Mouse (Mus musculus): ENCODE results near the gene Tgfbr3. TPM values are rescaled to one million over a fixed set of nuclear protein-coding genes. Genes with fewer than 3 reads are reported as not detected.

Tgfbr3 gene
- polyA plus RNA-seq, 1 experiment, result not detected

- Histone ChIP-seq H3K27ac (ENCODE audit: insufficient read depth, low read depth, low read length) (no peak overlapping the region), H3K4me1 (ENCODE audit: control insufficient read depth, insufficient read depth, low read length) (peaks cover 9% of the 10 kb centered on the region), H3K4me3 (ENCODE audit: insufficient read depth, low read depth, low read length) (no peak overlapping the region)
- TF ChIP-seq POLR2A (IDR thresholded peaks at IDR 0.05; ENCODE audit: insufficient read depth, low read depth, low read length) (no peak), CTCF (IDR thresholded peaks at IDR 0.05; ENCODE audit: insufficient read depth, low read depth, low read length) (no peak)
- 93% methylated on average over 3 of the region's 3 CpGs for whole genome bisulfite sequencing
Observed at GRCm38 (mm10) chr5:107266566-107266965, 22.9 kb downstream of the Tgfbr3 start.

- TF ChIP-seq CTCF (IDR thresholded peaks at IDR 0.05; ENCODE audit: insufficient read depth, low read depth, low read length) (no peak), POLR2A (IDR thresholded peaks at IDR 0.05; ENCODE audit: insufficient read depth, low read depth, low read length) (no peak)
- no peak overlapping the region for H3K27ac ChIP-seq (ENCODE audit: insufficient read depth, low read depth, low read length)
- 94% methylated on average over 16 of the region's 16 CpGs for WGBS
- H3K4me1 ChIP-seq (ENCODE audit: control insufficient read depth, insufficient read depth, low read length), result peaks cover 13% of the 10 kb centered on the region
- no peak overlapping the region for H3K4me3 ChIP-seq (ENCODE audit: insufficient read depth, low read depth, low read length)
Observed at GRCm38 (mm10) chr5:107264426-107265360, 24.7 kb downstream of the Tgfbr3 start.

- H3K4me3 ChIP-seq (ENCODE audit: insufficient read depth, low read depth, low read length), result no peak overlapping the region
- H3K4me1 ChIP-seq (ENCODE audit: control insufficient read depth, insufficient read depth, low read length), result peaks cover 13% of the 10 kb centered on the region
- WGBS, result 92% methylated on average over 3 of the region's 3 CpGs
- H3K27ac ChIP-seq (ENCODE audit: insufficient read depth, low read depth, low read length), result no peak overlapping the region
- TF ChIP-seq POLR2A (IDR thresholded peaks at IDR 0.05; ENCODE audit: insufficient read depth, low read depth, low read length) (no peak), CTCF (IDR thresholded peaks at IDR 0.05; ENCODE audit: insufficient read depth, low read depth, low read length) (no peak)
Observed at GRCm38 (mm10) chr5:107263836-107264235, 25.6 kb downstream of the Tgfbr3 start.

GRCm38 (mm10) chr5:107261930-107262329 lies 27.5 kb downstream of the Tgfbr3 start:
- peaks cover 4% of the 10 kb centered on the region; the same call in 1 of the 2 replicates for H3K4me1 ChIP-seq (ENCODE audit: control insufficient read depth, insufficient read depth, low read length)
- H3K27ac ChIP-seq (ENCODE audit: insufficient read depth, low read depth, low read length), result no peak overlapping the region
- TF ChIP-seq CTCF (IDR thresholded peaks at IDR 0.05; ENCODE audit: insufficient read depth, low read depth, low read length) (no peak), POLR2A (IDR thresholded peaks at IDR 0.05; ENCODE audit: insufficient read depth, low read depth, low read length) (no peak)
- 79% methylated on average over 6 of the region's 6 CpGs for WGBS
- H3K4me3 ChIP-seq (ENCODE audit: insufficient read depth, low read depth, low read length), result no peak overlapping the region

- Histone ChIP-seq H3K4me1 (ENCODE audit: control insufficient read depth, insufficient read depth, low read length) (peaks cover 4% of the 10 kb centered on the region; the same call in 1 of the 2 replicates), H3K27ac (ENCODE audit: insufficient read depth, low read depth, low read length) (no peak overlapping the region), H3K4me3 (ENCODE audit: insufficient read depth, low read depth, low read length) (no peak overlapping the region)
- 57% methylated on average over 10 of the region's 10 CpGs for WGBS
- TF ChIP-seq POLR2A (IDR thresholded peaks at IDR 0.05; ENCODE audit: insufficient read depth, low read depth, low read length), result no peak
- TF ChIP-seq CTCF (IDR thresholded peaks at IDR 0.05; ENCODE audit: insufficient read depth, low read depth, low read length), result no peak
Observed at GRCm38 (mm10) chr5:107260708-107261495, 28.5 kb downstream of the Tgfbr3 start.

GRCm38 (mm10) chr5:107259487-107260040 lies 29.9 kb downstream of the Tgfbr3 start:
- H3K4me1 ChIP-seq (ENCODE audit: control insufficient read depth, insufficient read depth, low read length), result peaks cover 4% of the 10 kb centered on the region; the same call in 1 of the 2 replicates
- 83% methylated on average over 4 of the region's 4 CpGs for WGBS
- no peak overlapping the region for H3K27ac ChIP-seq (ENCODE audit: insufficient read depth, low read depth, low read length)
- TF ChIP-seq POLR2A (IDR thresholded peaks at IDR 0.05; ENCODE audit: insufficient read depth, low read depth, low read length), result no peak
- no peak for TF ChIP-seq CTCF (IDR thresholded peaks at IDR 0.05; ENCODE audit: insufficient read depth, low read depth, low read length)
- no peak overlapping the region for H3K4me3 ChIP-seq (ENCODE audit: insufficient read depth, low read depth, low read length)

- TF ChIP-seq CTCF (IDR thresholded peaks at IDR 0.05; ENCODE audit: insufficient read depth, low read depth, low read length), result no peak
- TF ChIP-seq POLR2A (IDR thresholded peaks at IDR 0.05; ENCODE audit: insufficient read depth, low read depth, low read length), result no peak
- Histone ChIP-seq H3K27ac (ENCODE audit: insufficient read depth, low read depth, low read length) (no peak overlapping the region), H3K4me1 (ENCODE audit: control insufficient read depth, insufficient read depth, low read length) (peaks cover 5% of the 10 kb centered on the region), H3K4me3 (ENCODE audit: insufficient read depth, low read depth, low read length) (no peak overlapping the region)
- WGBS, result 88% methylated on average over 3 of the region's 3 CpGs
Observed at GRCm38 (mm10) chr5:107253395-107253794, 36.0 kb downstream of the Tgfbr3 start.

- no peak overlapping the region for H3K4me3 ChIP-seq (ENCODE audit: insufficient read depth, low read depth, low read length)
- WGBS, result 32% methylated on average over 1 of the region's 1 CpGs
Observed at GRCm38 (mm10) chr5:107252435-107252834, 37.0 kb downstream of the Tgfbr3 start.

More at GRCm38 (mm10) chr5:107252435-107252834, 37.0 kb downstream of the Tgfbr3 start:
- TF ChIP-seq POLR2A (IDR thresholded peaks at IDR 0.05; ENCODE audit: insufficient read depth, low read depth, low read length), result no peak
- TF ChIP-seq CTCF (IDR thresholded peaks at IDR 0.05; ENCODE audit: insufficient read depth, low read depth, low read length), result no peak
- no peak overlapping the region for H3K27ac ChIP-seq (ENCODE audit: insufficient read depth, low read depth, low read length)
- H3K4me1 ChIP-seq (ENCODE audit: control insufficient read depth, insufficient read depth, low read length), result peaks cover 5% of the 10 kb centered on the region

All from olfactory bulb, adult 2 months (tissue).